ENCODE assay signal across 8 mouse cellular contexts in genomic region chr10:32889652-32890506, GRCm38 (mm10). TPM values are rescaled to one million over a fixed set of nuclear protein-coding genes. Genes with fewer than 3 reads are reported as not detected.
DNase-seq lines count a peak whose midpoint lies in the region; ATAC-seq lines count a peak whose summit lies in the region.

Nkain2 (minus strand) TSS chr10:32890462.

- H3K27me3 ChIP-seq in hindbrain, embryonic 13.5 days: no peaks in the 10 kb centered on the region
- no peaks in the 10 kb centered on the region for H3K27me3 ChIP-seq in midbrain, embryonic 11.5 days (ENCODE audit: control insufficient read depth, insufficient read depth, low read length)
- H3K27me3 ChIP-seq in stomach, embryonic 14.5 days (ENCODE audit: control insufficient read depth, insufficient read depth, low read length): no peaks in the 10 kb centered on the region

- H3K4me3 ChIP-seq in hindbrain, embryonic 13.5 days: peak within 1 kb of the TSS; percentile 91
- H3K4me3 ChIP-seq in midbrain, embryonic 11.5 days (ENCODE audit: low read depth, low read length): peak within 1 kb of the TSS; percentile 87
- H3K4me3 ChIP-seq in stomach, embryonic 14.5 days (ENCODE audit: low read depth, low read length): peak within 1 kb of the TSS; percentile 64

- peak within 1 kb of the TSS; percentile 70 for H3K4me2 ChIP-seq in hindbrain, embryonic 13.5 days
- H3K4me2 ChIP-seq in midbrain, embryonic 11.5 days: peak within 1 kb of the TSS; percentile 81
- H3K4me2 ChIP-seq in stomach, embryonic 14.5 days (replicated peaks; ENCODE audit: low read depth, low read length): peak within 1 kb of the TSS; percentile 94

- under 1% methylated on average over 63 of the region's 81 CpGs for WGBS in hindbrain, embryonic 13.5 days
- WGBS in midbrain, embryonic 11.5 days: under 1% methylated on average over 79 of the region's 81 CpGs
- under 1% methylated on average over 43 of the region's 81 CpGs for WGBS in stomach, embryonic 14.5 days

- peak; percentile 59 for DNase-seq in WW6 (ENCODE audit: low read depth, low spot score)
- peak; percentile 83 to 88 for DNase-seq in cerebellum, postnatal 10 days
- DNase-seq in frontal cortex, postnatal 14 days (ENCODE audit: low spot score in 2 of 2): peak; percentile 46 to 65
- DNase-seq in left cerebral cortex, adult 11 months (ENCODE audit: low spot score): peak; percentile 57
- DNase-seq in midbrain, embryonic 11.5 days (ENCODE audit: low spot score, missing footprints): peak; percentile 97
- DNase-seq in spleen, adult 12 weeks (ENCODE audit: low spot score): no peak

- H3K4me1 ChIP-seq in hindbrain, embryonic 13.5 days (replicated peaks): 0 out of 2 replicates have a peak, but pooled peaks cover 4% of the 10 kb centered on the region
- H3K4me1 ChIP-seq in midbrain, embryonic 11.5 days (ENCODE audit: control insufficient read depth, insufficient read depth, low read length): no peaks in the 10 kb centered on the region
- no peaks in the 10 kb centered on the region for H3K4me1 ChIP-seq in stomach, embryonic 14.5 days (ENCODE audit: control insufficient read depth, insufficient read depth, low read length)

- H3K27ac ChIP-seq in hindbrain, embryonic 13.5 days: peak within 1 kb of the TSS; percentile 88
- no peak within 1 kb of the TSS for H3K27ac ChIP-seq in midbrain, embryonic 11.5 days (ENCODE audit: low read depth, low read length)
- H3K27ac ChIP-seq in stomach, embryonic 14.5 days (ENCODE audit: low read length): no peak within 1 kb of the TSS

- peak within 1 kb of the TSS; percentile 91 for H3K9ac ChIP-seq in hindbrain, embryonic 13.5 days
- H3K9ac ChIP-seq in midbrain, embryonic 11.5 days (ENCODE audit: low read length): peak within 1 kb of the TSS; percentile 88
- peak within 1 kb of the TSS; percentile 67 for H3K9ac ChIP-seq in stomach, embryonic 14.5 days (replicated peaks; ENCODE audit: low read depth, low read length)

- H3K36me3 ChIP-seq in hindbrain, embryonic 13.5 days: no peaks in the 10 kb centered on the region
- no peaks in the 10 kb centered on the region for H3K36me3 ChIP-seq in midbrain, embryonic 11.5 days (ENCODE audit: control insufficient read depth, insufficient read depth, low read length)
- H3K36me3 ChIP-seq in stomach, embryonic 14.5 days (ENCODE audit: control insufficient read depth, insufficient read depth, low read length): no peaks in the 10 kb centered on the region

- ATAC-seq in hindbrain, embryonic 13.5 days (ENCODE audit: low FRiP score): peak; percentile 93
- peak; percentile 93 for ATAC-seq in midbrain, embryonic 11.5 days (ENCODE audit: low FRiP score)
- peak; percentile 68 for ATAC-seq in stomach, embryonic 14.5 days (ENCODE audit: insufficient number of reproducible peaks, insufficient read depth, low FRiP score, low read depth)

- H3K9me3 ChIP-seq in hindbrain, embryonic 13.5 days: no peaks in the 10 kb centered on the region
- H3K9me3 ChIP-seq in midbrain, embryonic 11.5 days (ENCODE audit: control insufficient read depth, low read length): no peaks in the 10 kb centered on the region
- H3K9me3 ChIP-seq in stomach, embryonic 14.5 days (ENCODE audit: control insufficient read depth, low read depth, low read length): no peaks in the 10 kb centered on the region

RNA-seq across cellular contexts. Expression of gene Nkain2, which starts in this region (rescaled TPM):
- 8.1 and 9.5 TPM in 2 replicates for polyA plus RNA-seq in hindbrain, embryonic 13.5 days (2015; fragmentation: Nextera tagmentation; extraction: Ambion mirVana)
- polyA plus RNA-seq in midbrain, embryonic 11.5 days (2014; fragmentation: Nextera tagmentation; extraction: Ambion mirVana): 1.2 and 1.3 TPM in 2 replicates
- 1.9 and 2.9 TPM in 2 replicates for polyA plus RNA-seq in stomach, embryonic 14.5 days (2014; fragmentation: Nextera tagmentation; extraction: Ambion mirVana)
